ENCODE assay signal across 12 mouse cellular contexts in the genomic region with DNA sequence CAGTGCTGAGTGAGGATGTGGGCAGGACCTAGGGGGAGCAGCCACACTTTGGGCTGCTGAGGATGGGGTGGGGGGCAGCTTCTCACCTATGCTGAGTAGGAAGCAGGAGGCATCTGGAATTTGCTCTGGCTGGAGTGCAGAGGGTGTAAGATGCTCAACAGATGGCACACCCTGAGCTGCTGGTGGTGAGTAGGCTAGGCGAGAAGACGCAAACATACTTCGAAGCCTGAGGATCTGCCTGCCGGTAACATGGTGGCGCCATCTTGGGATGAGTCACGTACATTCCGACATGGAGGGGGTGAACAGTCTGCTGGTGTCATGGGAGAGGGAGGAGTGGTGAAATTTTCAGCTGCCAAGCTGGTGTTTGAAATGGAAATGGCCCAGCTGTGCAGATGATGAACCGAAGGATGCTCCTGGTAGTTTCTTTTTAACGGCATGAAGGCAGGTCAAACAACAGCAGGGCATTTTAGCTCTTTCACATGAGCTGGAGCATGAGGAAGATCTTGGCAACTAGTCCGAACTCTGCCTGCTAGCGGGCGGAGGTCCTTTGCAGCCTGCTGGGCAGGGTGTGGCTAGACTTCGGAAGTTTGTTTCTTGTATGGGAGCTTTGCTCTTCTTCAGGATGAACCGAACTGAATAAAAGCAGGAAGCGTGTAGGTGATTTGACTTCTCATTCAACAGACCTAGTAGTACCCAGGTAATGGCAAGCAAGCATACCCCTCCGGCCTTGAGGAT.
DNase-seq lines count a peak whose midpoint lies in the region; ATAC-seq and TF ChIP-seq lines count a peak whose summit lies in the region.
"Had no signal": no experiment of that assay in that cellular context is flagged by ENCODE, and none has a peak within 500 bp of the region (broad histone marks: within the 10 kb centered on the region; RNA-seq: fewer than 3 reads in every experiment).

No protein-coding gene starts in this region.

- H3K27me3 ChIP-seq in heart, embryonic 12.5 days (replicated peaks): no peaks in the 10 kb centered on the region
- H3K27me3 ChIP-seq in midbrain, postnatal 0 days (ENCODE audit: insufficient read depth, low read length): no peaks in the 10 kb centered on the region
- H3K27me3 ChIP-seq in midbrain, embryonic 13.5 days: no peaks in the 10 kb centered on the region

- intact Hi-C loops in heart, postnatal 10 days (cut with DNase I): no loop called here
- intact Hi-C loops in left cerebral cortex, adult 2 months (cut with DNase I): loop anchor here (2.0 to 5.0 kb wide), 3 partner anchors 53 to 316 kb away; no protein-coding TSS in a partner anchor

- H3K36me3 ChIP-seq in heart, embryonic 12.5 days: no peaks in the 10 kb centered on the region
- H3K36me3 ChIP-seq in midbrain, postnatal 0 days (ENCODE audit: insufficient read depth, low read length): no peaks in the 10 kb centered on the region
- H3K36me3 ChIP-seq in midbrain, embryonic 13.5 days: no peaks in the 10 kb centered on the region

- no peak for DNase-seq in heart, postnatal 10 days
- DNase-seq in midbrain, postnatal 0 days (ENCODE audit: low spot score): no peak
- peak; percentile 58 to 70 for DNase-seq in left cerebral cortex, adult 2 months (ENCODE audit: extremely low spot score in 1 of 2, low spot score in 2 of 2)
- DNase-seq in right cerebral cortex, postnatal 36 days (ENCODE audit: low spot score in 2 of 2): peak; percentile 75 to 82
- DNase-seq in urinary bladder, postnatal 10 days (ENCODE audit: low spot score): no peak
- DNase-seq in retina, postnatal 1 day: no peak
- DNase-seq: cerebellum, adult 18-20 months; kidney, postnatal 4 days; lung, postnatal 36 days had no signal

- no peak overlapping the region for H3K4me2 ChIP-seq in heart, embryonic 12.5 days
- H3K4me2 ChIP-seq in midbrain, postnatal 0 days (ENCODE audit: low read depth, low read length, poor library complexity, severe bottlenecking): no peak overlapping the region
- H3K4me2 ChIP-seq in midbrain, embryonic 13.5 days (replicated peaks): no peak overlapping the region

- no peak for TF ChIP-seq CTCF in midbrain, postnatal 0 days (IDR thresholded peaks at IDR 0.05)
- TF ChIP-seq CTCF in left cerebral cortex, adult 2 months (IDR thresholded peaks at IDR 0.05): no peak

- peak overlapping the region; percentile 49; the same call in 1 of the 2 replicates for H3K27ac ChIP-seq in heart, embryonic 12.5 days (ENCODE audit: poor library complexity, severe bottlenecking)
- no peak overlapping the region for H3K27ac ChIP-seq in midbrain, postnatal 0 days (ENCODE audit: low read depth, low read length)
- H3K27ac ChIP-seq in midbrain, embryonic 13.5 days: no peak overlapping the region
- peak overlapping the region; percentile 67; the same call in 1 of the 2 replicates for H3K27ac ChIP-seq in left cerebral cortex, adult 2 months

- no peak overlapping the region for H3K9ac ChIP-seq in heart, embryonic 12.5 days
- H3K9ac ChIP-seq in midbrain, postnatal 0 days (replicated peaks; ENCODE audit: low read length, poor library complexity, severe bottlenecking): no peak overlapping the region
- no peak overlapping the region for H3K9ac ChIP-seq in midbrain, embryonic 13.5 days (replicated peaks)

- WGBS in heart, embryonic 12.5 days: 84% methylated on average over 16 of the region's 16 CpGs
- 80% methylated on average over 16 of the region's 16 CpGs for WGBS in midbrain, postnatal 0 days
- 86% methylated on average over 16 of the region's 16 CpGs for WGBS in midbrain, embryonic 13.5 days

- H3K4me3 ChIP-seq in heart, embryonic 12.5 days: no peak overlapping the region
- H3K4me3 ChIP-seq in midbrain, postnatal 0 days (ENCODE audit: low read depth, low read length): no peak overlapping the region
- no peak overlapping the region for H3K4me3 ChIP-seq in midbrain, embryonic 13.5 days (replicated peaks)
- no peak overlapping the region for H3K4me3 ChIP-seq in left cerebral cortex, adult 2 months
- H3K4me3 ChIP-seq: myocyte had no signal

- ATAC-seq in heart, embryonic 12.5 days (ENCODE audit: insufficient number of reproducible peaks, low FRiP score): no peak
- ATAC-seq in midbrain, postnatal 0 days (ENCODE audit: low FRiP score): peak; percentile 27; the same call in 1 of the 2 replicates
- ATAC-seq in midbrain, embryonic 13.5 days: no peak

- no peaks in the 10 kb centered on the region for H3K9me3 ChIP-seq in heart, embryonic 12.5 days (replicated peaks)
- H3K9me3 ChIP-seq in midbrain, postnatal 0 days (ENCODE audit: low read length): no peaks in the 10 kb centered on the region
- no peaks in the 10 kb centered on the region for H3K9me3 ChIP-seq in midbrain, embryonic 13.5 days

- H3K4me1 ChIP-seq in heart, embryonic 12.5 days (replicated peaks): peaks cover 21% of the 10 kb centered on the region
- 0 out of 2 replicates have a peak, but pooled peaks cover 7% of the 10 kb centered on the region for H3K4me1 ChIP-seq in midbrain, postnatal 0 days (ENCODE audit: insufficient read depth, low read length)
- H3K4me1 ChIP-seq in midbrain, embryonic 13.5 days (replicated peaks): 0 out of 2 replicates have a peak, but pooled peaks cover 13% of the 10 kb centered on the region

Comparison
In these comparisons a context has a peak if more than half of its experiments do, and no peak if none do; other contexts are left out.
1. H3K27ac ChIP-seq: peak in heart, embryonic 12.5 days (single experiment) and left cerebral cortex, adult 2 months (single experiment); none in midbrain, postnatal 0 days (single experiment) and midbrain, embryonic 13.5 days (single experiment).
2. DNase-seq: peak in left cerebral cortex, adult 2 months (2 of 2) and right cerebral cortex, postnatal 36 days (2 of 2); none in heart, postnatal 10 days (0 of 2), midbrain, postnatal 0 days (single experiment), urinary bladder, postnatal 10 days (single experiment) and retina, postnatal 1 day (single experiment).